Mouse (Mus musculus) kidney, adult 11 months (tissue): Measurements from ENCODE around the gene Mgll.

Experiments
- DNase-seq: peaks from one replicate; pipeline ENCODE4 v3.0.0; 2022

Gene Mgll

GRCm38 (mm10) chr6:88746271-88746670, 22.1 kb downstream of the Mgll start:
- DNase-seq, result no peak

GRCm38 (mm10) chr6:88747296-88748040, 23.3 kb downstream of the Mgll start:
- DNase-seq, result no peak

- DNase-seq, result no peak
These were observed 26.7 kb downstream of the Mgll start for GRCm38 (mm10) chr6:88750884-88751283.

GRCm38 (mm10) chr6:88752711-88753219, 28.6 kb downstream of the Mgll start:
- DNase-seq, result peak; percentile 72

GRCm38 (mm10) chr6:88753578-88753977, 29.4 kb downstream of the Mgll start:
- no peak for DNase-seq

- DNase-seq, result no peak
These were observed 32.8 kb downstream of the Mgll start for GRCm38 (mm10) chr6:88756992-88757391.

GRCm38 (mm10) chr6:88758074-88758473, 33.9 kb downstream of the Mgll start:
- DNase-seq, result no peak

- DNase-seq, result peak; percentile 59
These were observed 34.6 kb downstream of the Mgll start for GRCm38 (mm10) chr6:88758568-88759522.

- DNase-seq, result peak; percentile 41
These were observed 35.7 kb downstream of the Mgll start for GRCm38 (mm10) chr6:88759793-88760453.

- DNase-seq, result no peak
These were observed 36.9 kb downstream of the Mgll start for GRCm38 (mm10) chr6:88760935-88761635.

GRCm38 (mm10) chr6:88761684-88762439, 37.6 kb downstream of the Mgll start:
- no peak for DNase-seq

GRCm38 (mm10) chr6:88762440-88763196, 38.4 kb downstream of the Mgll start:
- no peak for DNase-seq

GRCm38 (mm10) chr6:88763518-88764077, 39.4 kb downstream of the Mgll start:
- no peak for DNase-seq

GRCm38 (mm10) chr6:88764281-88764680, 40.1 kb downstream of the Mgll start:
- DNase-seq, result no peak

- no peak for DNase-seq
These were observed 43.5 kb downstream of the Mgll start for GRCm38 (mm10) chr6:88767740-88768139.

- no peak for DNase-seq
These were observed 45.5 kb downstream of the Mgll start for GRCm38 (mm10) chr6:88769723-88770122.

GRCm38 (mm10) chr6:88770300-88770904, 46.2 kb downstream of the Mgll start:
- no peak for DNase-seq

- no peak for DNase-seq
These were observed 46.8 kb downstream of the Mgll start for GRCm38 (mm10) chr6:88770981-88771380.

- no peak for DNase-seq
These were observed 47.8 kb downstream of the Mgll start for GRCm38 (mm10) chr6:88772041-88772440.

- DNase-seq, result no peak
These were observed 49.8 kb downstream of the Mgll start for GRCm38 (mm10) chr6:88774055-88774454.
